In the genomic region with DNA sequence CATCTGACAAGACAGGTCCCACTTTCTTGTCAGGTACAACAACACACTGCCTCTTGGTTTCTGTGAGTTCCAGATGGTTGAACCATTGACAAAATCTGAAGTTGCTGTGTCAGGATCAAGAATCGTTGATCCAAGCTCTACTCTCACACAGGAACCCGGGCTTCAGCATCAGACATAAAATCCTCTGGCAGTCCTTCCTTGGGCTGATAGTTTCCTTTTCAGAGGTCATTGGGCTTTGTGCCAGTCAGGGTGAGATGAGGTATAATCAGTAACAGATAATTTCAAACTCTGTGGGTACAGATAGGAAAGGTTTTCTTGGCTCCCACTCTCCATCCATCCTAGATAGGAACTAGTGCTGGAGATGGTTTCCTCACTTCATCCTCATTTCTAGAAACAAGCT, we compare ENCODE assay signal across 22 mouse cellular contexts.
A peak's percentile ranks its signal among the peaks of the same experiment; 100 is the strongest.
DNase-seq lines count a peak whose midpoint lies in the region; ATAC-seq and TF ChIP-seq lines count a peak whose summit lies in the region.
"Had no signal": no experiment of that assay in that cellular context is flagged by ENCODE, and none has a peak within 500 bp of the region (broad histone marks: within the 10 kb centered on the region; RNA-seq: fewer than 3 reads in every experiment).

No protein-coding gene starts in this region.

- H3K9ac ChIP-seq in kidney, embryonic 15.5 days: no peak overlapping the region
- no peak overlapping the region for H3K9ac ChIP-seq in kidney, postnatal 0 days (ENCODE audit: low read depth, low read length)
- H3K9ac ChIP-seq: embryonic facial prominence, embryonic 15.5 days; forebrain, embryonic 15.5 days; heart, embryonic 15.5 days; hindbrain, embryonic 13.5 days had no signal

- no peaks in the 10 kb centered on the region for H3K27me3 ChIP-seq in kidney, embryonic 15.5 days
- H3K27me3 ChIP-seq in kidney, postnatal 0 days (ENCODE audit: insufficient read depth, low read length): no peaks in the 10 kb centered on the region
- H3K27me3 ChIP-seq: embryonic facial prominence, embryonic 15.5 days; forebrain, embryonic 15.5 days; heart, embryonic 15.5 days; hindbrain, embryonic 13.5 days had no signal

- no peak for TF ChIP-seq CTCF in kidney, postnatal 0 days (IDR thresholded peaks at IDR 0.05; ENCODE audit: low read depth)

- no peak for ATAC-seq in kidney, embryonic 15.5 days (replicated peaks; ENCODE audit: low FRiP score)
- peak; percentile 43; the same call in 1 of the 2 replicates for ATAC-seq in kidney, postnatal 0 days (replicated peaks; ENCODE audit: low FRiP score, low read depth)
- ATAC-seq: activated CD4-positive, CD25-positive, alpha-beta regulatory T cell, adult 4 months; forebrain, embryonic 15.5 days; Patski had no signal

- H3K27ac ChIP-seq in kidney, embryonic 15.5 days: no peak overlapping the region
- no peak overlapping the region for H3K27ac ChIP-seq in kidney, postnatal 0 days
- H3K27ac ChIP-seq: embryonic facial prominence, embryonic 15.5 days; forebrain, embryonic 15.5 days; heart, embryonic 15.5 days; hindbrain, embryonic 13.5 days had no signal

- H3K9me3 ChIP-seq in kidney, embryonic 15.5 days (replicated peaks): no peaks in the 10 kb centered on the region
- H3K9me3 ChIP-seq in kidney, postnatal 0 days (replicated peaks; ENCODE audit: low read length): no peaks in the 10 kb centered on the region
- H3K9me3 ChIP-seq: embryonic facial prominence, embryonic 15.5 days; forebrain, embryonic 15.5 days; heart, embryonic 15.5 days; hindbrain, embryonic 13.5 days had no signal

- no peak overlapping the region for H3K4me2 ChIP-seq in kidney, embryonic 15.5 days
- H3K4me2 ChIP-seq in kidney, postnatal 0 days (ENCODE audit: low read length): no peak overlapping the region
- H3K4me2 ChIP-seq: embryonic facial prominence, embryonic 15.5 days; forebrain, embryonic 15.5 days; heart, embryonic 11.5 days; heart, embryonic 15.5 days; hindbrain, embryonic 13.5 days had no signal

- no peaks in the 10 kb centered on the region for H3K36me3 ChIP-seq in kidney, embryonic 15.5 days
- H3K36me3 ChIP-seq in kidney, postnatal 0 days (ENCODE audit: insufficient read depth, low read length): no peaks in the 10 kb centered on the region
- H3K36me3 ChIP-seq: embryonic facial prominence, embryonic 15.5 days; forebrain, embryonic 15.5 days; heart, embryonic 15.5 days; hindbrain, embryonic 13.5 days had no signal

- 75% methylated on average over 2 of the region's 2 CpGs for WGBS in kidney, embryonic 15.5 days
- WGBS in kidney, postnatal 0 days: 69% methylated on average over 2 of the region's 2 CpGs

- peak; percentile 11 for DNase-seq in kidney, adult 18-20 months
- peak; percentile 60 to 68 for DNase-seq in kidney, adult 8-10 months
- DNase-seq in kidney, postnatal 0 days (ENCODE audit: low spot score): no peak
- peak; percentile 61 to 69 for DNase-seq in kidney, postnatal 36 days
- no peak for DNase-seq in spleen, postnatal 14 days (ENCODE audit: low spot score in 2 of 2)
- DNase-seq in testis, postnatal 10 days (ENCODE audit: low spot score): no peak
- DNase-seq: adrenal gland, adult 2 months; adrenal gland, postnatal 25 days; cerebellum, adult 2 months; cerebellum, postnatal 10 days; gastrocnemius, postnatal 36 days; heart, adult 11 months; heart, postnatal 14 days had no signal

- no peaks in the 10 kb centered on the region for H3K4me1 ChIP-seq in kidney, embryonic 15.5 days
- H3K4me1 ChIP-seq in kidney, postnatal 0 days (replicated peaks; ENCODE audit: insufficient read depth, low read length): no peaks in the 10 kb centered on the region
- H3K4me1 ChIP-seq: embryonic facial prominence, embryonic 15.5 days; forebrain, embryonic 15.5 days; heart, embryonic 15.5 days; hindbrain, embryonic 13.5 days had no signal

- H3K4me3 ChIP-seq in kidney, embryonic 15.5 days (replicated peaks): no peak overlapping the region
- no peak overlapping the region for H3K4me3 ChIP-seq in kidney, postnatal 0 days (replicated peaks; ENCODE audit: low read depth, low read length)
- H3K4me3 ChIP-seq: embryonic facial prominence, embryonic 15.5 days; erythroblast, embryonic 14.5 days; forebrain, embryonic 15.5 days; heart, embryonic 15.5 days; hindbrain, embryonic 13.5 days had no signal

Comparison
In these comparisons a context has a peak if more than half of its experiments do, and no peak if none do; other contexts are left out.
1. DNase-seq: peak in kidney, adult 18-20 months (single experiment), kidney, adult 8-10 months (2 of 2) and kidney, postnatal 36 days (2 of 2); none in kidney, postnatal 0 days (single experiment), spleen, postnatal 14 days (0 of 2) and testis, postnatal 10 days (single experiment).